Mouse (Mus musculus) hematopoietic multipotent progenitor cell, adult 10-12 weeks (in vitro differentiated cells): ENCODE results near the gene Nxf1. TPM values are rescaled to one million over a fixed set of nuclear protein-coding genes. Genes with fewer than 3 reads are reported as not detected.

Experiments used
- polyA plus RNA-seq: library from polyadenylated mRNA; stranded (reverse); fragments of >175 nt; gene quantifications from 2 replicates; pipeline ENCODE4 v1.2.3, GENCODE M21; 2012; ENCODE audit warnings: low replicate concordance

The Nxf1 gene
- polyA plus RNA-seq, 1 experiment = 85.7 TPM

Other genes with a start within 250 kb of the Nxf1 start
- not detected in 2 replicates for gene Slc22a8, start 165.8 kb upstream of the Nxf1 start, polyA plus RNA-seq
- not detected in 2 replicates for gene Slc22a6, start 139.0 kb upstream of the Nxf1 start, polyA plus RNA-seq
- gene Chrm1, start 93.3 kb upstream of the Nxf1 start, polyA plus RNA-seq = not detected in 2 replicates
- 87.6 and 107 TPM in 2 replicates for gene Slc3a2, start 33.7 kb upstream of the Nxf1 start, polyA plus RNA-seq
- 14.1 and 19.6 TPM in 2 replicates for gene Wdr74, start 21.2 kb upstream of the Nxf1 start, polyA plus RNA-seq
- gene 1700092M07Rik, start 16.4 kb upstream of the Nxf1 start, polyA plus RNA-seq = 0.47 TPM in 1 of 2 replicates, not detected in the other
- 33.5 and 37.6 TPM in 2 replicates for gene Stx5a, start 15.7 kb upstream of the Nxf1 start, polyA plus RNA-seq
- 40.2 and 65.2 TPM in 2 replicates for gene Tmem223, start 13.9 kb downstream of the Nxf1 start, polyA plus RNA-seq
- 27.4 and 93.5 TPM in 2 replicates for gene Tmem179b, start 17.4 kb downstream of the Nxf1 start, polyA plus RNA-seq
- gene Taf6l, start 29.3 kb downstream of the Nxf1 start, polyA plus RNA-seq = 18.5 and 32.1 TPM in 2 replicates
- gene Polr2g, start 41.5 kb downstream of the Nxf1 start, polyA plus RNA-seq = 6.5 and 12.8 TPM in 2 replicates
- gene Zbtb3, start 45.5 kb downstream of the Nxf1 start, polyA plus RNA-seq = 1.5 and 2.5 TPM in 2 replicates
- gene Ttc9c, start 62.3 kb downstream of the Nxf1 start, polyA plus RNA-seq = 6.1 and 6.4 TPM in 2 replicates
- gene Hnrnpul2, start 62.9 kb downstream of the Nxf1 start, polyA plus RNA-seq = 83.1 and 207 TPM in 2 replicates
- gene AC129217.1, start 72.7 kb downstream of the Nxf1 start, polyA plus RNA-seq = 71.4 and 191 TPM in 2 replicates
- 65.8 and 85.4 TPM in 2 replicates for gene Bscl2, start 80.4 kb downstream of the Nxf1 start, polyA plus RNA-seq
- 0.07 and 0.16 TPM in 2 replicates for gene Gng3, start 82.1 kb downstream of the Nxf1 start, polyA plus RNA-seq
- gene Lrrn4cl, start 93.7 kb downstream of the Nxf1 start, polyA plus RNA-seq = 0.12 TPM in 1 of 2 replicates, not detected in the other
- 106 and 169 TPM in 2 replicates for gene Ubxn1, start 114.4 kb downstream of the Nxf1 start, polyA plus RNA-seq
- 39.7 and 52.0 TPM in 2 replicates for gene Uqcc3, start 123.8 kb downstream of the Nxf1 start, polyA plus RNA-seq
- gene Lbhd1, start 126.7 kb downstream of the Nxf1 start, polyA plus RNA-seq = 0.17 and 0.48 TPM in 2 replicates
- gene Gm49403, start 126.9 kb downstream of the Nxf1 start, polyA plus RNA-seq = not detected in 2 replicates
- 10.0 and 58.5 TPM in 2 replicates for gene 1810009A15Rik, start 131.8 kb downstream of the Nxf1 start, polyA plus RNA-seq
- gene Gm49416, start 131.9 kb downstream of the Nxf1 start, polyA plus RNA-seq = 5.1 TPM in 1 of 2 replicates, not detected in the other
- 30.0 and 30.8 TPM in 2 replicates for gene Ints5, start 135.9 kb downstream of the Nxf1 start, polyA plus RNA-seq
- gene Ganab, start 141.0 kb downstream of the Nxf1 start, polyA plus RNA-seq = 45.2 and 49.2 TPM in 2 replicates
- 169 and 181 TPM in 2 replicates for gene B3gat3, start 163.3 kb downstream of the Nxf1 start, polyA plus RNA-seq
- 13.0 and 33.9 TPM in 2 replicates for gene Rom1, start 172.3 kb downstream of the Nxf1 start, polyA plus RNA-seq
- 90.5 and 184 TPM in 2 replicates for gene Eml3, start 172.5 kb downstream of the Nxf1 start, polyA plus RNA-seq
- gene Mta2, start 184.8 kb downstream of the Nxf1 start, polyA plus RNA-seq = 55.2 and 56.3 TPM in 2 replicates
- 33.0 and 33.4 TPM in 2 replicates for gene Tut1, start 196.8 kb downstream of the Nxf1 start, polyA plus RNA-seq
- 21.6 and 58.7 TPM in 2 replicates for gene Eef1g, start 210.0 kb downstream of the Nxf1 start, polyA plus RNA-seq
- gene Ahnak, start 232.2 kb downstream of the Nxf1 start, polyA plus RNA-seq = 112 and 248 TPM in 2 replicates